Mouse (Mus musculus) forebrain, embryonic 15.5 days (tissue): ENCODE measurements around the gene Dhh. TPM values are rescaled to one million over a fixed set of nuclear protein-coding genes. Genes with fewer than 3 reads are reported as not detected.

Experiments
- ATAC-seq: fragments of 200-750 bp; cut with Nextera tagmentation; replicated peaks from 2 replicates; pipeline ENCODE4 v1.8.0; 2017; ENCODE audit warnings: mild to moderate bottlenecking, moderate TSS enrichment, moderate library complexity
- H3K27ac ChIP-seq: fragments of 300-500 bp; sonication (generic); replicated peaks from 2 replicates; pipeline ENCODE4 v1.5.1; 2015; ENCODE audit warnings: mild to moderate bottlenecking, inconsistent platforms
- H3K27me3 ChIP-seq: fragments of 300-500 bp; sonication (generic); 2 replicates; pipeline ENCODE4 v1.6.1; 2015; ENCODE audit warnings: inconsistent platforms
- H3K36me3 ChIP-seq: fragments of 300-500 bp; sonication (generic); 2 replicates; pipeline ENCODE4 v1.6.1; 2015; ENCODE audit warnings: mild to moderate bottlenecking, inconsistent platforms
- H3K4me1 ChIP-seq: fragments of 300-500 bp; sonication (generic); 2 replicates; pipeline ENCODE4 v1.6.1; 2015; ENCODE audit warnings: inconsistent platforms
- H3K4me2 ChIP-seq: fragments of 300-500 bp; sonication (generic); replicated peaks from 2 replicates; pipeline ENCODE4 v1.6.1; 2015; ENCODE audit warnings: mild to moderate bottlenecking, inconsistent platforms
- H3K4me3 ChIP-seq: fragments of 300-500 bp; sonication (generic); 2 replicates; pipeline ENCODE4 v1.5.1; 2015; ENCODE audit warnings: mild to moderate bottlenecking, inconsistent platforms
- H3K9ac ChIP-seq: fragments of 300-500 bp; sonication (generic); replicated peaks from 2 replicates; pipeline ENCODE4 v1.6.1; 2015; ENCODE audit warnings: mild to moderate bottlenecking, inconsistent platforms
- H3K9me3 ChIP-seq: fragments of 300-500 bp; sonication (generic); 2 replicates; pipeline ENCODE4 v1.6.1; 2016; ENCODE audit warnings: inconsistent platforms
- WGBS: fragments of 180-500 bp; shearing (Covaris S2); methylation state at CpG from one replicate; pipeline ENCODE4 v1.1.7; 2015; ENCODE audit warnings: mixed read lengths; 5-methylcytosine and 5-hydroxymethylcytosine counted together
- polyA plus RNA-seq: library from polyadenylated mRNA; unstranded; fragments of >200 nt; fragmentation: Nextera tagmentation; extraction: Ambion mirVana; gene quantifications from 2 replicates; pipeline ENCODE4 v1.2.1, GENCODE M21; 2015

Gene Dhh
- polyA plus RNA-seq, 1 experiment from 2014 or later = 0.52 TPM

GRCm38 (mm10) chr15:98886667-98887387 is 11.5 kb downstream of the Dhh start:
- 65% methylated on average over 8 of the region's 8 CpGs for WGBS
- ATAC-seq = no peak
- H3K36me3 ChIP-seq = no peaks in the 10 kb centered on the region
- H3K4me3 ChIP-seq = no peak overlapping the region
- H3K4me2 ChIP-seq = no peak overlapping the region
- no peak overlapping the region for H3K27ac ChIP-seq
- peaks cover 3% of the 10 kb centered on the region; the same call in 1 of the 2 replicates for H3K4me1 ChIP-seq
- no peak overlapping the region for H3K9ac ChIP-seq
- H3K9me3 ChIP-seq = no peaks in the 10 kb centered on the region
- peaks cover 12% of the 10 kb centered on the region; the same call in 1 of the 2 replicates for H3K27me3 ChIP-seq

GRCm38 (mm10) chr15:98884106-98884505 is 14.2 kb downstream of the Dhh start:
- Histone ChIP-seq H3K27ac (no peak overlapping the region), H3K27me3 (no peaks in the 10 kb centered on the region), H3K4me3 (no peak overlapping the region), H3K36me3 (no peaks in the 10 kb centered on the region), H3K9ac (no peak overlapping the region), H3K4me1 (peaks cover 19% of the 10 kb centered on the region), H3K9me3 (no peaks in the 10 kb centered on the region), H3K4me2 (no peak overlapping the region)
- 84% methylated on average over 1 of the region's 1 CpGs for WGBS
- no peak for ATAC-seq

- Histone ChIP-seq H3K4me3 (no peak overlapping the region), H3K27ac (no peak overlapping the region), H3K27me3 (no peaks in the 10 kb centered on the region), H3K36me3 (no peaks in the 10 kb centered on the region; the same call in 1 of the 2 replicates), H3K4me1 (peaks cover 23% of the 10 kb centered on the region), H3K9me3 (no peaks in the 10 kb centered on the region), H3K4me2 (no peak overlapping the region), H3K9ac (no peak overlapping the region)
- no peak for ATAC-seq
Observed at GRCm38 (mm10) chr15:98883661-98884060, 14.7 kb downstream of the Dhh start.

- 2% methylated on average over 5 of the region's 5 CpGs for WGBS
Observed at GRCm38 (mm10) chr15:98881656-98882008, 16.7 kb downstream of the Dhh start.

GRCm38 (mm10) chr15:98880978-98881655 is 17.2 kb downstream of the Dhh start:
- Histone ChIP-seq H3K27ac (peak overlapping the region; percentile 89), H3K9me3 (no peaks in the 10 kb centered on the region), H3K4me1 (peaks cover 25% of the 10 kb centered on the region), H3K4me2 (peak overlapping the region; percentile 87), H3K9ac (peak overlapping the region; percentile 73), H3K36me3 (peaks cover 3% of the 10 kb centered on the region; the same call in 1 of the 2 replicates), H3K27me3 (no peaks in the 10 kb centered on the region), H3K4me3 (peak overlapping the region; percentile 73)
- peak; percentile 98 for ATAC-seq
- under 1% methylated on average over 48 of the region's 48 CpGs for WGBS

More at GRCm38 (mm10) chr15:98881656-98882008, 16.7 kb downstream of the Dhh start:
- Histone ChIP-seq H3K27ac (peak overlapping the region; percentile 29), H3K9me3 (no peaks in the 10 kb centered on the region), H3K4me2 (peak overlapping the region; percentile 87), H3K4me3 (peak overlapping the region; percentile 73), H3K36me3 (peaks cover 3% of the 10 kb centered on the region; the same call in 1 of the 2 replicates), H3K9ac (no peak overlapping the region), H3K4me1 (peaks cover 25% of the 10 kb centered on the region), H3K27me3 (no peaks in the 10 kb centered on the region)
- peak; percentile 59 for ATAC-seq

GRCm38 (mm10) chr15:98877331-98877730 is 21.0 kb downstream of the Dhh start:
- peaks cover 31% of the 10 kb centered on the region for H3K4me1 ChIP-seq
- no peak overlapping the region for H3K4me2 ChIP-seq
- no peak overlapping the region for H3K4me3 ChIP-seq
- peaks cover 3% of the 10 kb centered on the region; the same call in 1 of the 2 replicates for H3K36me3 ChIP-seq
- no peak overlapping the region for H3K9ac ChIP-seq
- no peak overlapping the region for H3K27ac ChIP-seq
- 21% methylated on average over 3 of the region's 3 CpGs for WGBS
- no peaks in the 10 kb centered on the region for H3K9me3 ChIP-seq
- no peaks in the 10 kb centered on the region for H3K27me3 ChIP-seq
- ATAC-seq = no peak

GRCm38 (mm10) chr15:98871916-98872888 is 26.1 kb downstream of the Dhh start:
- no peaks in the 10 kb centered on the region for H3K27me3 ChIP-seq
- H3K36me3 ChIP-seq = no peaks in the 10 kb centered on the region
- H3K4me3 ChIP-seq = peak overlapping the region; percentile 91
- ATAC-seq = peak; percentile 86
- peaks cover 36% of the 10 kb centered on the region for H3K4me1 ChIP-seq
- peak overlapping the region; percentile 99 for H3K27ac ChIP-seq
- no peaks in the 10 kb centered on the region for H3K9me3 ChIP-seq
- WGBS = under 1% methylated on average over 51 of the region's 51 CpGs
- peak overlapping the region; percentile 98 for H3K9ac ChIP-seq
- H3K4me2 ChIP-seq = peak overlapping the region; percentile 85

- H3K9ac ChIP-seq = peak within 1 kb of the TSS; percentile 98
- H3K27ac ChIP-seq = peak within 1 kb of the TSS; percentile 99
- peak; percentile 55 for ATAC-seq
- peak within 1 kb of the TSS; percentile 91 for H3K4me3 ChIP-seq
- under 1% methylated on average over 65 of the region's 94 CpGs for WGBS
- no peaks in the 10 kb centered on the region for H3K9me3 ChIP-seq
- H3K27me3 ChIP-seq = no peaks in the 10 kb centered on the region
- peaks cover 3% of the 10 kb centered on the region for H3K36me3 ChIP-seq
- peaks cover 42% of the 10 kb centered on the region for H3K4me1 ChIP-seq
- peak within 1 kb of the TSS; percentile 85 for H3K4me2 ChIP-seq
Observed at GRCm38 (mm10) chr15:98871070-98871915, 27.0 kb downstream of the Dhh start, which contains the start of gene Kmt2d. Gene Kmt2d, minus strand, starts transcription at chr15:98871204.

GRCm38 (mm10) chr15:98870179-98871069 is 27.9 kb downstream of the Dhh start:
- H3K9ac ChIP-seq = peak overlapping the region; percentile 98
- H3K36me3 ChIP-seq = peaks cover 11% of the 10 kb centered on the region
- H3K4me3 ChIP-seq = peak overlapping the region; percentile 91
- H3K27ac ChIP-seq = peak overlapping the region; percentile 99
- peak overlapping the region; percentile 85 for H3K4me2 ChIP-seq
- H3K27me3 ChIP-seq = no peaks in the 10 kb centered on the region
- peaks cover 42% of the 10 kb centered on the region for H3K4me1 ChIP-seq
- H3K9me3 ChIP-seq = no peaks in the 10 kb centered on the region
- ATAC-seq = no peak
- 1% methylated on average over 16 of the region's 16 CpGs for WGBS
